Mouse (Mus musculus) ES-E14 (cell line): ENCODE measurements around the gene Col23a1. TPM values are rescaled to one million over a fixed set of nuclear protein-coding genes. Genes with fewer than 3 reads are reported as not detected.
"Not testable (repeated sequence)": the region's sequence is repeated elsewhere in the genome, so short reads cannot be mapped to it uniquely, and the experiment has no call there.

Experiments used
- DNase-seq: peaks from one replicate; pipeline ENCODE4 v3.0.0-alpha.2; 2013; ENCODE audit warnings: low read depth, low spot score
- H3K27ac ChIP-seq: 2 replicates; pipeline ENCODE4 v1.5.1; 2012; ENCODE audit warnings: low read depth, mild to moderate bottlenecking, low read length, moderate library complexity, mixed read lengths; ENCODE audit not compliant: poor library complexity, insufficient read depth, severe bottlenecking
- H3K36me3 ChIP-seq: 2 replicates; pipeline ENCODE4 v1.6.1; 2012; ENCODE audit warnings: mild to moderate bottlenecking, low read length, moderate library complexity, mixed read lengths; ENCODE audit not compliant: control insufficient read depth, poor library complexity, insufficient read depth, severe bottlenecking
- H3K4me1 ChIP-seq, 2 experiments: fragments of 150-350 bp in 1 of 2; sonication (generic) in 1 of 2; 2 replicates each; pipeline ENCODE4 v1.6.1; 2012; ENCODE audit warnings: low read length in 2 of 2, mild to moderate bottlenecking in 1 of 2, mixed read lengths in 1 of 2; ENCODE audit not compliant: control insufficient read depth in 2 of 2, insufficient read depth in 2 of 2, poor library complexity in 1 of 2
- H3K4me3 ChIP-seq, 2 experiments: fragments of 150-350 bp in 1 of 2; sonication (generic) in 1 of 2; 2 replicates each; pipeline ENCODE4 v1.5.1; 2012; ENCODE audit warnings: low read length in 2 of 2, low read depth in 1 of 2, mild to moderate bottlenecking in 1 of 2, mixed read lengths in 1 of 2; ENCODE audit not compliant: insufficient read depth in 1 of 2, poor library complexity in 1 of 2, severe bottlenecking in 1 of 2
- H3K9ac ChIP-seq: 2 replicates; pipeline ENCODE4 v1.6.1; 2012; ENCODE audit warnings: low read depth, mild to moderate bottlenecking, low read length, mixed read lengths; ENCODE audit not compliant: poor library complexity, insufficient read depth, severe bottlenecking
- H3K9me3 ChIP-seq: fragments of 150-350 bp; sonication (generic); 2 replicates; pipeline ENCODE4 v1.6.1; 2012; ENCODE audit warnings: low read depth, mild to moderate bottlenecking, low read length; ENCODE audit not compliant: control insufficient read depth, insufficient read depth
- CHD2 ChIP-seq: IDR thresholded peaks from 2 replicates; pipeline ENCODE4 v1.6.1; 2014; ENCODE audit warnings: mild to moderate bottlenecking, low read depth, low read length, inconsistent platforms
- HCFC1 ChIP-seq: IDR thresholded peaks from 2 replicates; pipeline ENCODE4 v1.6.1; 2012; ENCODE audit warnings: low read length, inconsistent platforms, borderline replicate concordance; ENCODE audit not compliant: insufficient read depth
- MAFK ChIP-seq: IDR thresholded peaks from 2 replicates; pipeline ENCODE4 v1.6.1; 2014; ENCODE audit warnings: mild to moderate bottlenecking, low read depth, low read length, inconsistent platforms; ENCODE audit not compliant: insufficient read depth
- ZC3H11A ChIP-seq: IDR thresholded peaks from 2 replicates; pipeline ENCODE4 v1.6.1; 2012; ENCODE audit warnings: low read depth, mild to moderate bottlenecking, inconsistent platforms, low read length, borderline replicate concordance
- ZNF384 ChIP-seq: IDR thresholded peaks from 2 replicates; pipeline ENCODE4 v1.6.1; 2012; ENCODE audit warnings: low read depth, low read length, inconsistent platforms
- in situ Hi-C, 2 experiments: fragments of 600-800 bp; cut with MboI; formaldehyde crosslinking; loops; one replicate each; pipeline ENCODE4 v1.15.1; 2025; ENCODE audit warnings: low sequenced_read_pairs in 2 of 2, inconsistent platforms in 1 of 2; ENCODE audit not compliant: unreplicated experiment in 2 of 2
- total RNA-seq: library from RNA; depleted of rRNA; stranded (reverse); fragments of 300-350 nt; gene quantifications from 2 replicates; pipeline ENCODE4 v1.2.3, GENCODE M21; 2012

Gene Col23a1
- total RNA-seq, 1 experiment: 0.40 TPM

GRCm38 (mm10) chr11:51614256-51614655 lies 324.5 kb downstream of the Col23a1 start:
- Histone ChIP-seq H3K4me3 (peak overlapping the region in 1 of 2 experiments; percentile 10; a peak in 1 of 4 replicates), H3K27ac (no peak overlapping the region), H3K4me1 (peaks cover 2 to 7% of the 10 kb centered on the region in 2 experiments; a peak in 2 of 4 replicates), H3K36me3 (no peaks in the 10 kb centered on the region), H3K9me3 (no peaks in the 10 kb centered on the region), H3K9ac (peak overlapping the region; percentile 41; the same call in 1 of the 2 replicates)
- in situ Hi-C loops: loop anchor here in 1 of 2 experiments (10.0 kb wide), 1 partner anchor 71 kb away; the partner anchor contains the start of gene 0610009B22Rik
- no peak for DNase-seq
- no peak for TF ChIP-seq ZC3H11A
- no peak for TF ChIP-seq CHD2
- TF ChIP-seq ZNF384: no peak
- no peak for TF ChIP-seq HCFC1
- no peak for TF ChIP-seq MAFK

GRCm38 (mm10) chr11:51615129-51615528 lies 325.4 kb downstream of the Col23a1 start:
- peak overlapping the region; percentile 69; the same call in 1 of the 2 replicates for H3K27ac ChIP-seq
- peak overlapping the region; percentile 37 to 73 for H3K4me3 ChIP-seq
- H3K9me3 ChIP-seq: no peaks in the 10 kb centered on the region
- H3K36me3 ChIP-seq: no peaks in the 10 kb centered on the region
- in situ Hi-C loops: loop anchor here (5.0 to 10.0 kb wide), 2 partner anchors 67 to 70 kb away; partner anchors contain the start of gene 0610009B22Rik (in 1 of the 2)
- H3K9ac ChIP-seq: peak overlapping the region; percentile 41; the same call in 1 of the 2 replicates
- TF ChIP-seq ZNF384 (no peak), CHD2 (no peak), MAFK (no peak), HCFC1 (no peak), ZC3H11A (no peak)
- no peak for DNase-seq
- H3K4me1 ChIP-seq: peaks cover 2 to 7% of the 10 kb centered on the region in 2 experiments; a peak in 2 of 4 replicates

GRCm38 (mm10) chr11:51615601-51616000 lies 325.9 kb downstream of the Col23a1 start:
- H3K4me1 ChIP-seq: peaks cover 2 to 7% of the 10 kb centered on the region in 2 experiments; a peak in 2 of 4 replicates
- no peak for TF ChIP-seq CHD2
- no peak for TF ChIP-seq HCFC1
- no peak for TF ChIP-seq ZNF384
- no peak for TF ChIP-seq MAFK
- TF ChIP-seq ZC3H11A: no peak
- peak; percentile 71 for DNase-seq
- peak overlapping the region; percentile 54 to 73 for H3K4me3 ChIP-seq
- peak overlapping the region; percentile 80; the same call in 1 of the 2 replicates for H3K9ac ChIP-seq
- peak overlapping the region; percentile 69 for H3K27ac ChIP-seq
- no peaks in the 10 kb centered on the region for H3K36me3 ChIP-seq
- no peaks in the 10 kb centered on the region for H3K9me3 ChIP-seq
- in situ Hi-C loops: loop anchor here (5.0 to 10.0 kb wide), 2 partner anchors 67 to 69 kb away; partner anchors contain the start of gene 0610009B22Rik (in 1 of the 2)

- DNase-seq, H3K4me1 ChIP-seq, H3K9me3 ChIP-seq, H3K9ac ChIP-seq, H3K36me3 ChIP-seq: not testable (repeated sequence)
- peak overlapping the region; percentile 63; the same call in 1 of the 2 replicates for H3K27ac ChIP-seq
- peak overlapping the region in 1 of 2 experiments; percentile 73; a peak in 2 of 4 replicates for H3K4me3 ChIP-seq
- 0 out of 2 replicates have a peak, but pooled peaks have one; percentile 14 for TF ChIP-seq ZNF384
- in situ Hi-C loops: loop anchor here (5.0 to 10.0 kb wide), 2 partner anchors 66 to 69 kb away; partner anchors contain the start of gene 0610009B22Rik (in 1 of the 2)
Observed at GRCm38 (mm10) chr11:51616113-51616512, 326.4 kb downstream of the Col23a1 start.

- DNase-seq: peak; percentile 76
- Histone ChIP-seq H3K4me1 (peaks cover 2 to 13% of the 10 kb centered on the region in 2 experiments; a peak in 2 of 4 replicates), H3K27ac (no peak overlapping the region), H3K36me3 (peaks cover 15% of the 10 kb centered on the region), H3K4me3 (no peak overlapping the region), H3K9ac (no peak overlapping the region), H3K9me3 (no peaks in the 10 kb centered on the region)
- TF ChIP-seq ZNF384: no peak
- TF ChIP-seq HCFC1: no peak
- no peak for TF ChIP-seq CHD2
- peak; percentile 72; the same call in 1 of the 2 replicates for TF ChIP-seq ZC3H11A
- TF ChIP-seq MAFK: no peak
- in situ Hi-C loops: loop anchor here (5.0 to 10.0 kb wide), 2 partner anchors 65 to 67 kb away; partner anchors contain the start of gene 0610009B22Rik (in 1 of the 2)
Observed at GRCm38 (mm10) chr11:51617693-51618092, 328.0 kb downstream of the Col23a1 start.
